Mouse (Mus musculus) heart, adult 2 months (tissue): ENCODE data around the gene Pecam1. TPM values are rescaled to one million over a fixed set of nuclear protein-coding genes. Genes with fewer than 3 reads are reported as not detected.

Experiments
- DNase-seq, 2 experiments: peaks; one replicate each; pipeline ENCODE4 v3.0.0; 2021
- H3K27ac ChIP-seq: fragments of 200-600 bp; 2 replicates; pipeline ENCODE4 v1.8.1; 2022
- H3K27me3 ChIP-seq: fragments of 200-500 bp; 2 replicates; pipeline ENCODE4 v1.6.1; 2012; ENCODE audit warnings: mild to moderate bottlenecking, low read length, inconsistent platforms, mixed read lengths; ENCODE audit not compliant: control insufficient read depth, insufficient read depth
- H3K36me3 ChIP-seq: fragments of 200-500 bp; 2 replicates; pipeline ENCODE4 v1.6.1; 2012; ENCODE audit warnings: low read length, inconsistent platforms; ENCODE audit not compliant: control insufficient read depth, insufficient read depth
- H3K4me1 ChIP-seq: fragments of 200-500 bp; 2 replicates; pipeline ENCODE4 v1.6.1; 2011; ENCODE audit warnings: low read length; ENCODE audit not compliant: control insufficient read depth, insufficient read depth
- H3K4me3 ChIP-seq: fragments of 200-600 bp; 2 replicates; pipeline ENCODE4 v1.8.1; 2022
- H3K79me2 ChIP-seq: fragments of 200-500 bp; replicated peaks from 2 replicates; pipeline ENCODE4 v1.6.1; 2012; ENCODE audit warnings: mild to moderate bottlenecking, inconsistent platforms, low read length, moderate library complexity, mixed read lengths; ENCODE audit not compliant: control insufficient read depth, insufficient read depth
- H3K9ac ChIP-seq: fragments of 200-500 bp; 2 replicates; pipeline ENCODE4 v1.6.1; 2012; ENCODE audit warnings: low read depth, mild to moderate bottlenecking, control low read depth, inconsistent platforms, low read length, mixed read lengths
- CTCF ChIP-seq: fragments of 200-600 bp; IDR thresholded peaks from 2 replicates; pipeline ENCODE4 v1.8.1; 2022; ENCODE audit warnings: antibody characterized with exemption, mild to moderate bottlenecking, moderate library complexity
- EP300 ChIP-seq: fragments of 200-500 bp; IDR thresholded peaks from 2 replicates; pipeline ENCODE4 v1.6.1; 2011; ENCODE audit warnings: low read depth, low read length, control low read depth; ENCODE audit not compliant: insufficient read depth
- POLR2A ChIP-seq: fragments of 200-500 bp; IDR thresholded peaks from 2 replicates; pipeline ENCODE4 v1.6.1; 2011; ENCODE audit warnings: mild to moderate bottlenecking, low read depth, low read length, control low read depth; ENCODE audit not compliant: insufficient read depth
- WGBS: fragments of 180-500 bp; shearing (Covaris S2); methylation state at CpG from one replicate; pipeline ENCODE4 v1.1.7; 2018; 5-methylcytosine and 5-hydroxymethylcytosine counted together
- intact Hi-C: fragments of 180-260 bp; cut with DNase I; formaldehyde crosslinking; loops from one replicate; pipeline ENCODE4 v1.15.1; 2025
- polyA plus RNA-seq: library from polyadenylated mRNA; depleted of rRNA; stranded (reverse); fragments of >200 nt; gene quantifications from 2 replicates; pipeline ENCODE4 v1.2.3, GENCODE M21; 2012
- total RNA-seq, 2 experiments: library from RNA; stranded (reverse); gene quantifications; 2 replicates each; pipeline ENCODE4 v1.2.3; 2021

Pecam1 gene
- total and polyA plus RNA-seq, 3 experiments: 78.3 to 123 (median 114) TPM

DNA sequence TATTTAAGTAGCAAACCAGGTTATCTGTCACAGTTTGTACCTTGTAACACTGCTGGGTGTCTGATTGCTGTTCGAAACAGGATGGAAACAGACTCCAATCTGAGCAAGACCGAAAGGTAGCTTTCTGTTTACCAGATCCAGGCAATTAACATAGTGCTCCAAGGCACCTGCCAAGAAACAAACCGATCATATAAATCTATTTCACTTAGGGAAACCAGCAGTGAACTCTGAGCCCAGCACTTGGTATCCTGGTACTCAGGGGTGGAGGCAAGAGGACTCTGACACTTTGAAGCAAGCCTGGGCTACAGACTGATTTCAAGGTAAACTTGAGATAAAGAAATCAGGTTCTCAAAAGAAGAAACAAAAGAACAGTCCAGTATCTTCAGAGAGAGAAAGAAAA lies 27.0 kb upstream of the Pecam1 start:
- intact Hi-C loops: no loop called here
- Histone ChIP-seq H3K4me1 (peaks cover 3% of the 10 kb centered on the region; the same call in 1 of the 2 replicates), H3K4me3 (no peak overlapping the region), H3K27me3 (no peaks in the 10 kb centered on the region), H3K9ac (no peak overlapping the region), H3K79me2 (no peaks in the 10 kb centered on the region), H3K27ac (no peak overlapping the region), H3K36me3 (peaks cover 24% of the 10 kb centered on the region)
- no peak for DNase-seq
- 92% methylated on average over 3 of the region's 3 CpGs for WGBS
- TF ChIP-seq POLR2A: no peak
- no peak for TF ChIP-seq EP300
- TF ChIP-seq CTCF: no peak

DNA sequence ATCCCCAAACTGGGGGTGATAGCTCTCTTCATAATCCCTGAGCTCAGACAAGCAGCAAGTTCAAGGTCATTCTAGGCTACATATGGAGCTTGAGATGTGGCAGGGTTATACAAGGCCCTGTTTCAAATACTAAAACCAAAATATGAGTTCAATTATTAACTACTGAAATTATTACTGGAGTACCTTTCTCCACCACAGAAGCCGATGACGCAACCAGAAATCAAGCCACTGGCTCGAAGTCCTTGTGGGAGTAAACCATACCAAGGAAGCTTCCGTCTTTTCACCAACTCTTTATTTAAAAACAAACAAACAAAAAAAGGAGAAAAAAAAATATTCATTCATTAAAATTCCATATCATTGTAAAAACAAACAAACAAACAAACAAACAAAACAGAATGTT lies 26.5 kb upstream of the Pecam1 start:
- TF ChIP-seq CTCF (no peak), POLR2A (no peak), EP300 (no peak)
- H3K4me1 ChIP-seq: peaks cover 3% of the 10 kb centered on the region; the same call in 1 of the 2 replicates
- H3K79me2 ChIP-seq: no peaks in the 10 kb centered on the region
- 88% methylated on average over 4 of the region's 4 CpGs for WGBS
- DNase-seq: no peak
- no peak overlapping the region for H3K27ac ChIP-seq
- H3K9ac ChIP-seq: no peak overlapping the region
- H3K4me3 ChIP-seq: no peak overlapping the region
- intact Hi-C loops: no loop called here
- peaks cover 20% of the 10 kb centered on the region for H3K36me3 ChIP-seq
- H3K27me3 ChIP-seq: no peaks in the 10 kb centered on the region

DNA sequence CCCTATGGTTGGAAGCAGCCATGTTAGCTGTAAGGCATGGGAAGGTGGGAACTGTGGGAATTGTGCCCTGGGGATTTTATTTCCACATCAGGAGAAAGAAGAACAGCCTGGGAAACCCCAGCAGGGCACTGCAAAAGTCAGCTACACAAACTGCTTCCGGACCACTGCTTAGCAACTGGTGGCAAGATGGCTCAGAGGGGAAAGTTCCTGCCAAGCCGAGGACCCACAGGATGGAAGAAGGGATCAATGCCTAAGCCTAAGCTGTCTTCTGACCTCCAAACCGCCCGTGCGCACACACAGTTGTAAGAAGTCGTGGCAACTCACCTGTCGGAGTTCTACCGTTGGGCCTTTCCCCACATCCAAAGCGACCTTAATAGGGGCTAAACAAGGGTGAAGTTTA lies 22.6 kb upstream of the Pecam1 start:
- H3K9ac ChIP-seq: no peak overlapping the region
- intact Hi-C loops: no loop called here
- no peak overlapping the region for H3K27ac ChIP-seq
- no peak for DNase-seq
- no peaks in the 10 kb centered on the region for H3K27me3 ChIP-seq
- no peaks in the 10 kb centered on the region for H3K79me2 ChIP-seq
- no peaks in the 10 kb centered on the region for H3K4me1 ChIP-seq
- WGBS: 93% methylated on average over 9 of the region's 9 CpGs
- no peak for TF ChIP-seq POLR2A
- no peak for TF ChIP-seq CTCF
- TF ChIP-seq EP300: no peak
- no peak overlapping the region for H3K4me3 ChIP-seq
- H3K36me3 ChIP-seq: peaks cover 2% of the 10 kb centered on the region

DNA sequence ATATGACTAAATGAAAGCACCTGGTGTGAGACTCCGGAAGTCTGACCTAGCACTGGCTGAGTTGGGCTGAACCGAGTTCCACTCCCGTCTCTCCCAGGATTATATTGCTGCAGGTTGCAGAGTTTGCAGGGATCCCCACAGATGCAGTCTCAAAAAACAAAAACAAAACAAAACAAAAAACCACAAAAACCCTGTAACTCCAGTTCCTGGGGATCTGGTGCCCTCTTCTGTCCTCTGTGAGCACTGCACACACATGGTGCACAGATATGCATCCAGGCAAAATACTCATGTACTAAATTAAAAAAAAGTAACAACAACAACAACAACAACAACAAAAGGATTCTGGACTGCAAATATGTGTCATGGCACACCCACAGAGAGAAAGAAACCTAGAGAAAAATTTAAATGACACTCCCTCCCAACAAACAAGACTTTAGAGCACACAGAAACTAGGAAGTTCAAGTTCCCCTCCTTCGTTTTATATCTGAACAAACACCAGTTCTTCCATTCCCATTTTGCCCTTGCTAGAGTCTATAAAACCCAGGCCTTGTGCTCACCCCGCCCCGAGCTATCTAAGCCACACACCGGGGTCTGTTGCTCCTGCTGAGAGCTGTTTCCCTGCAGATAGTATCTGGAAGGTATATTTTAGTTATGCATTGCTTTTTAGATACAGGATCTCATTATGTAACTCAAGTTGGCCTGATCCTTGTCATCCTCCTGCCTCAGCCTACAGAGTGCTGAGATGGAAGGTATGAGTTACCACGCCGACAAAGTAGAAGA lies 20.0 kb upstream of the Pecam1 start:
- WGBS: 96% methylated on average over 9 of the region's 9 CpGs

DNA sequence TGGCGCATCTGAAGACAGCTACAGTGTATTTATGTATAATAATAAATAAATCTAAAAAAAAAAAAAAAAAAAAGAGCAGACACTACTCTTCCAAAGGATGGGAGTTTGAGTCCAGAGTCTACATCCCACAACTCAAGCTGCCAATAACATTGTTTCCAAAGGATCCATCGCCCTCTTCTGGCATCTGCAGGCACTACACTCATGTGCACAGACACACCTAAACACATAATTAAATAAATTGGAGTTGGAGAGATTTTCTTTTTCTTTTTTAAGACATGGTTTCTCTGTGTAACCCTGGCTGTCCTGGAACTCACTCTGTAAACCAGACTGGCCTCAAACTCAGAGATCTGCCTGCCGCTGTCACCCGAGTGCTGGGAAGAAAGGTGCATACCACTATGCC lies 17.1 kb upstream of the Pecam1 start:
- H3K4me3 ChIP-seq: no peak overlapping the region
- intact Hi-C loops: no loop called here
- DNase-seq: no peak
- no peak overlapping the region for H3K9ac ChIP-seq
- no peak overlapping the region for H3K27ac ChIP-seq
- H3K4me1 ChIP-seq: no peaks in the 10 kb centered on the region
- H3K27me3 ChIP-seq: no peaks in the 10 kb centered on the region
- WGBS: 93% methylated on average over 4 of the region's 4 CpGs
- no peaks in the 10 kb centered on the region for H3K79me2 ChIP-seq
- TF ChIP-seq POLR2A (no peak), CTCF (peak; percentile 30; the same call in 1 of the 2 replicates)
- H3K36me3 ChIP-seq: no peaks in the 10 kb centered on the region; the same call in 1 of the 2 replicates

More for the DNA sequence above, 20.0 kb upstream of the Pecam1 start:
- TF ChIP-seq POLR2A (no peak), CTCF (peak; percentile 51), EP300 (no peak)
- Histone ChIP-seq H3K79me2 (no peaks in the 10 kb centered on the region), H3K4me3 (no peak overlapping the region), H3K9ac (no peak overlapping the region), H3K27me3 (no peaks in the 10 kb centered on the region), H3K36me3 (no peaks in the 10 kb centered on the region; the same call in 1 of the 2 replicates), H3K27ac (no peak overlapping the region), H3K4me1 (no peaks in the 10 kb centered on the region)
- peak in 1 of 2 experiments; percentile 18 for DNase-seq
- intact Hi-C loops: no loop called here

DNA sequence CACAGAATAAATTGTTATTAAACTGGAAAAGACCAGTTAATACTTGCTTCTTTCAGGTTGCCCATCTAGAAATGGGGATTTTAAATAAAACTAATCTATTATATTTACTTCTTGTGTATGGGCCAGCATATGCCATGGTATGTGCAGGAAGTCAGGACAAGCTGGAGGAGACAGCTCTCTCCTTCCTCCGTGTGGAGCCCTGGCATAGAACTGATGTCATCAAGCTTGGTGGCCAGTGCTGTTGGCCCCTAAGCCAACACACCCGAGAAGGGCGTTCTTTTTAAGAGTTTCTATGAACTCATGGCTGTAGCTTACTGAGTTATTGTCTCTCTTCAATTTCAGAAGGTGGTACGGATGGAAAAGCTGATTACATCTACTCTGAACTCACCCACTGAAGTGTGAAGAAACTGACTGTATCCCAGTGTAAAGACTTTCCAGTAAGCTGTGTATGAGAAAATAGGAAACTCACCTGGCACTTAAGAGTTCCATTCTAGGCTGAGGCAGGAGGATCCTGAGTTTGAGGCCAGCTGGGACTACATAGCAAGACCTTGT lies 16.3 kb upstream of the Pecam1 start:
- 88% methylated on average over 4 of the region's 4 CpGs for WGBS
- Histone ChIP-seq H3K36me3 (no peaks in the 10 kb centered on the region; the same call in 1 of the 2 replicates), H3K4me1 (peaks cover 2% of the 10 kb centered on the region; the same call in 1 of the 2 replicates), H3K27ac (no peak overlapping the region), H3K27me3 (no peaks in the 10 kb centered on the region), H3K79me2 (no peaks in the 10 kb centered on the region), H3K4me3 (no peak overlapping the region), H3K9ac (no peak overlapping the region)
- no peak for DNase-seq
- no peak for TF ChIP-seq CTCF
- intact Hi-C loops: no loop called here
